ENCODE assay signal across 7 mouse cellular contexts in the genomic region with DNA sequence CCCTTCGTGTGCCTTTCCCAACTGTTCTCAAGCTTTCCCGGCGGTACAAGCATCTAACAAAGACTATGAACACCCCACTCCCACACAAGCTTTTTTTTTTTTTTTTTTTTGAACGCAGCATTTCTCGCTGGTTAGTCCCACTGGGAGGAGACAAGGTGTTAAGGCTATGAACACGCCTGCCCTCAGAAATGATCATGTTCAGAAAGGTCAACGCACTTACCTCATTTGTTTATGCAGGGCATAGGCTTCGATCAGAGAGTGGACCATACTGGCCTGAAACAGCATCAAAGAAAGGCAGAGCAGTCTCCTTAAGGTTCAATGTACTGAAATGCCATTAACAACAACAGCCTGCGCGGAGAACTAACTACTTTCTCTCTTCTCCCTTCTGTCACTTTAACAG. TPM values are rescaled to one million over a fixed set of nuclear protein-coding genes. Genes with fewer than 3 reads are reported as not detected.
DNase-seq lines count a peak whose midpoint lies in the region; ATAC-seq and TF ChIP-seq lines count a peak whose summit lies in the region.

No protein-coding gene starts in this region.

- no peaks in the 10 kb centered on the region for H3K9me3 ChIP-seq in limb, embryonic 15.5 days
- H3K9me3 ChIP-seq in stomach, postnatal 0 days (ENCODE audit: control insufficient read depth, low read length), result no peaks in the 10 kb centered on the region

- H3K4me1 ChIP-seq in spleen, adult 2 months (ENCODE audit: control insufficient read depth, insufficient read depth, insufficient read length), result no peaks in the 10 kb centered on the region
- H3K4me1 ChIP-seq in limb, embryonic 15.5 days, result no peaks in the 10 kb centered on the region
- no peaks in the 10 kb centered on the region for H3K4me1 ChIP-seq in stomach, postnatal 0 days (replicated peaks; ENCODE audit: control insufficient read depth, insufficient read depth)

- no peak overlapping the region for H3K27ac ChIP-seq in spleen, adult 2 months (ENCODE audit: insufficient read depth, low read length)
- H3K27ac ChIP-seq in limb, embryonic 15.5 days, result no peak overlapping the region
- H3K27ac ChIP-seq in stomach, postnatal 0 days (replicated peaks), result no peak overlapping the region

- H3K27me3 ChIP-seq in spleen, adult 2 months (ENCODE audit: control insufficient read depth, insufficient read depth, low read length), result no peaks in the 10 kb centered on the region
- no peaks in the 10 kb centered on the region for H3K27me3 ChIP-seq in limb, embryonic 15.5 days
- H3K27me3 ChIP-seq in stomach, postnatal 0 days (ENCODE audit: control insufficient read depth, insufficient read depth, low read length), result no peaks in the 10 kb centered on the region

- 32% methylated on average over 10 of the region's 10 CpGs for WGBS in spleen, adult 2 months
- 30% methylated on average over 10 of the region's 10 CpGs for WGBS in limb, embryonic 15.5 days
- WGBS in stomach, postnatal 0 days, result 17% methylated on average over 10 of the region's 10 CpGs

- peak overlapping the region; percentile 49 for H3K4me2 ChIP-seq in limb, embryonic 15.5 days
- peak overlapping the region; percentile 53 for H3K4me2 ChIP-seq in stomach, postnatal 0 days (replicated peaks; ENCODE audit: low read depth)

- 0 out of 2 replicates have a peak, but pooled peaks have one; percentile 46 for ATAC-seq in erythroblast, adult 5-6 weeks (replicated peaks; ENCODE audit: low FRiP score, poor library complexity, severe bottlenecking)
- ATAC-seq in limb, embryonic 15.5 days (ENCODE audit: insufficient number of reproducible peaks, low FRiP score, low TSS enrichment, low read depth), result no peak
- no peak for ATAC-seq in stomach, postnatal 0 days (ENCODE audit: low FRiP score, low TSS enrichment)

- TF ChIP-seq POLR2A in spleen, adult 2 months (IDR thresholded peaks at IDR 0.05; ENCODE audit: low read depth, low read length), result no peak

- peak overlapping the region; percentile 28; the same call in 1 of the 2 replicates for H3K9ac ChIP-seq in limb, embryonic 15.5 days
- H3K9ac ChIP-seq in stomach, postnatal 0 days (ENCODE audit: low read length), result peak overlapping the region; percentile 53

- TF ChIP-seq CTCF in spleen, adult 2 months (IDR thresholded peaks at IDR 0.05; ENCODE audit: extremely low read depth, insufficient read depth, insufficient read length, insufficient replicate concordance), result no peak
- TF ChIP-seq CTCF in stomach, postnatal 0 days (IDR thresholded peaks at IDR 0.05; ENCODE audit: low read depth), result no peak

- H3K36me3 ChIP-seq in spleen, adult 2 months (ENCODE audit: control insufficient read depth, insufficient read depth, low read length), result no peaks in the 10 kb centered on the region
- H3K36me3 ChIP-seq in limb, embryonic 15.5 days, result no peaks in the 10 kb centered on the region
- H3K36me3 ChIP-seq in stomach, postnatal 0 days (ENCODE audit: control insufficient read depth, insufficient read depth, low read length), result no peaks in the 10 kb centered on the region

- no peak for DNase-seq in spleen, adult 2 months (ENCODE audit: low read depth in 1 of 2, low spot score in 2 of 2)
- DNase-seq in spleen, postnatal 36 days (ENCODE audit: low spot score in 2 of 2), result no peak
- no peak for DNase-seq in stomach, postnatal 0 days (ENCODE audit: low spot score)
- DNase-seq in right cerebral cortex, postnatal 14 days, result no peak
- no peak for DNase-seq in cerebellum, adult 11 months

- no peak for TF ChIP-seq EP300 in stomach, postnatal 0 days (optimal IDR thresholded peaks at IDR 0.05)

- peak overlapping the region; percentile 81 for H3K4me3 ChIP-seq in spleen, adult 2 months (ENCODE audit: extremely low read depth, insufficient read depth, insufficient read length)
- peak overlapping the region; percentile 52 for H3K4me3 ChIP-seq in limb, embryonic 15.5 days
- peak overlapping the region; percentile 51 for H3K4me3 ChIP-seq in stomach, postnatal 0 days (ENCODE audit: low read depth, low read length)

RNA-seq across cellular contexts. Expression of a gene that starts 1.0 kb away (rescaled TPM):
- 2.3 and 2.6 TPM in 2 replicates for polyA plus RNA-seq in spleen, adult 2 months (2012; rRNA removed)
- total RNA-seq in erythroblast, adult 5-6 weeks (2015; ENCODE audit: low replicate concordance), result 0.84 and 7.3 TPM in 2 replicates
- total RNA-seq in erythroblast, adult 5-6 weeks (2017; ENCODE audit: low replicate concordance), result 4.1 and 8.8 TPM in 2 replicates
- 11.7 and 13.2 TPM in 2 replicates for polyA plus RNA-seq in limb, embryonic 15.5 days (2015; fragmentation: Nextera tagmentation; extraction: Ambion mirVana)
- 5.7 and 6.0 TPM in 2 replicates for polyA plus RNA-seq in stomach, postnatal 0 days (2015; fragmentation: Nextera tagmentation; extraction: Ambion mirVana)
